Mouse (Mus musculus): ENCODE measurements around the gene Cybb. TPM values are rescaled to one million over a fixed set of nuclear protein-coding genes. Genes with fewer than 3 reads are reported as not detected.
"Not testable (repeated sequence)": the region's sequence is repeated elsewhere in the genome, so short reads cannot be mapped to it uniquely, and the experiment has no call there.

The Cybb gene
- 0.54 and 0.58 TPM in 2 replicates for polyA plus RNA-seq (2015; fragmentation: Nextera tagmentation; extraction: Ambion mirVana)

DNA sequence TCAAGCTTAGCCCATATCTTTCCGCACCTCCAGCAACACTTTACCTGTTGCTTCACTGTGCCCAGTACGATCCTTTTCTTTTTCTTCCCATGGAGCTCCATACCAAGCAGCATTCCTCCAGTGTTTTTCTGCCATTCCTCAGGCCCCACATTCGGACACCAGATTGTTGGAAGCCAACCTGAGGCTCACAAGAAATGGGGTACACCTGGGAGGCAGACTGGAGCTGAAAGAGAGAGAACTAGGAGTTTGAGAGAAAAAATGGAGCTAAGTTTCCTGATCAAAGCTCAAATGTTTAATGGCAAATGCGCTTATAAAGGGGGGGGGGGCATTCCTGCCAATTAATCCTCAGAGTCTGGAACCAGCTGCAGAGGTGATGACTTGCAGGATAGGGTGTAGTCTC lies at the start of gene Cybb:
TSS of gene Cybb (minus strand) at position 101 of the 400 bp plus-strand sequence.
- Histone ChIP-seq H3K36me3 (no peaks in the 10 kb centered on the region), H3K9ac (replicated peaks) (no peak within 1 kb of the TSS), H3K27me3 (no peaks in the 10 kb centered on the region), H3K9me3 (no peaks in the 10 kb centered on the region), H3K4me1 (replicated peaks) (no peaks in the 10 kb centered on the region), H3K4me3 (replicated peaks) (no peak within 1 kb of the TSS), H3K27ac (no peak within 1 kb of the TSS), H3K4me2 (replicated peaks) (no peak within 1 kb of the TSS)
- no peak for ATAC-seq
- 84% methylated on average over 4 of the region's 4 CpGs for WGBS

DNA sequence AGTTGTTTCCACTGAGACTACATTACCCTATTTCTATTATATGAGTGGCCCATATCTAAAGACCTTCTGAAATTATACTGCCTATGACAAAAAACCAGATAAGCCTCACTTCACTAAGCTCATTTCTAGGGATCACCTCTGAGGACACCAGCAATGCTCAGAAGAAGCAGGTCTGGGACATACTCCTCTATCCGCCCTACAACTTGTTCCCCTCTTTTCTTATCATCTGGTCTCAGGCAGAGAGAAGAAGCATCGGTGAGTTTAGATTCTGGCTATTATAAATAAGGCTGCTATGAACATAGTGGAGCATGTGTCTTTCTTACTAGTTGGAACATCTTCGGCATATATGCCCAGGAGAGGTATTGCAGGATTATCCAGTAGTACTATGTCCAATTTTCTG lies 49.3 kb upstream of the Cybb start:
- ATAC-seq: no peak
- WGBS: 93% methylated on average over 3 of the region's 3 CpGs

GRCm38 (mm10) chrX:9519969-9520368 lies 32.4 kb upstream of the Cybb start:
- H3K27ac ChIP-seq; H3K4me2 ChIP-seq (replicated peaks); H3K9ac ChIP-seq (replicated peaks); H3K27me3 ChIP-seq; H3K4me3 ChIP-seq (replicated peaks); H3K4me1 ChIP-seq (replicated peaks); H3K9me3 ChIP-seq; H3K36me3 ChIP-seq: not testable (repeated sequence)
- ATAC-seq: 0 out of 2 replicates have a peak, but pooled peaks have one; percentile 40
- 47% methylated on average over 2 of the region's 2 CpGs for WGBS

More for the DNA sequence above, 49.3 kb upstream of the Cybb start:
- Histone ChIP-seq H3K9me3 (no peaks in the 10 kb centered on the region), H3K27ac (no peak overlapping the region), H3K27me3 (no peaks in the 10 kb centered on the region), H3K4me3 (replicated peaks) (no peak overlapping the region), H3K4me1 (replicated peaks) (no peaks in the 10 kb centered on the region), H3K9ac (replicated peaks) (no peak overlapping the region), H3K4me2 (replicated peaks) (no peak overlapping the region), H3K36me3 (no peaks in the 10 kb centered on the region)

- H3K4me3 ChIP-seq (replicated peaks); H3K27me3 ChIP-seq; H3K9me3 ChIP-seq; H3K9ac ChIP-seq (replicated peaks); ATAC-seq; H3K36me3 ChIP-seq; H3K4me2 ChIP-seq (replicated peaks); H3K4me1 ChIP-seq (replicated peaks); H3K27ac ChIP-seq: not testable (repeated sequence)
Observed at GRCm38 (mm10) chrX:9517531-9517930, 30.0 kb upstream of the Cybb start.

- H3K4me1 ChIP-seq (replicated peaks); H3K27ac ChIP-seq; H3K9ac ChIP-seq (replicated peaks); H3K4me2 ChIP-seq (replicated peaks); H3K9me3 ChIP-seq; H3K4me3 ChIP-seq (replicated peaks); ATAC-seq; H3K36me3 ChIP-seq: not testable (repeated sequence)
- H3K27me3 ChIP-seq: peaks cover 13% of the 10 kb centered on the region
- WGBS: 85% methylated on average over 6 of the region's 6 CpGs
Observed at GRCm38 (mm10) chrX:9475036-9475435, 12.5 kb downstream of the Cybb start.

GRCm38 (mm10) chrX:9474440-9474839 lies 13.1 kb downstream of the Cybb start:
- Histone ChIP-seq H3K27me3 (peaks cover 15% of the 10 kb centered on the region), H3K27ac (no peak overlapping the region), H3K4me2 (replicated peaks) (no peak overlapping the region), H3K4me1 (replicated peaks) (no peaks in the 10 kb centered on the region), H3K9me3 (no peaks in the 10 kb centered on the region), H3K36me3 (no peaks in the 10 kb centered on the region), H3K9ac (replicated peaks) (no peak overlapping the region), H3K4me3 (replicated peaks) (no peak overlapping the region)
- ATAC-seq: no peak

DNA sequence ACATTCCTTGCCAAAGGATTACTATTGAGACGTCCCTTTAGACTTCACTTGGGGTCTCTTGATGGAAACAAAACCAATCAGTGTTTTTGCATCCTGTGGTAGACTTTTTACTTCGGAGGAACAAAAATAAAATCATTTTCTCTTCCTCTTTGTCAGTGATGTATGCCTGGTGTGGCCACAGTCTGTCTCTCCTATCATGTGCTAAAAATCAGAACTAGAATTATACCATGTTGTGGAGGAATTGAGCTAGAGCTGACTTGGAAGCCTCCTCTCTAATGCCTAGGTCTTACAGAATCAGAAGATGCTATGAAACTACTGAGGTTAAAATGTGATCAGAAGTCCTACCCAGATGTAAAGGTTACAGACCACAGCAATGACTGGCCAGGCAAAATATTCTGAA lies 13.8 kb downstream of the Cybb start:
- no peak overlapping the region for H3K27ac ChIP-seq
- no peaks in the 10 kb centered on the region for H3K9me3 ChIP-seq
- no peaks in the 10 kb centered on the region for H3K4me1 ChIP-seq (replicated peaks)
- no peak overlapping the region for H3K4me2 ChIP-seq (replicated peaks)
- H3K36me3 ChIP-seq: no peaks in the 10 kb centered on the region
- H3K4me3 ChIP-seq (replicated peaks): no peak overlapping the region
- WGBS: 69% methylated on average over 2 of the region's 2 CpGs
- H3K27me3 ChIP-seq: peaks cover 15% of the 10 kb centered on the region
- no peak overlapping the region for H3K9ac ChIP-seq (replicated peaks)
- ATAC-seq: no peak

DNA sequence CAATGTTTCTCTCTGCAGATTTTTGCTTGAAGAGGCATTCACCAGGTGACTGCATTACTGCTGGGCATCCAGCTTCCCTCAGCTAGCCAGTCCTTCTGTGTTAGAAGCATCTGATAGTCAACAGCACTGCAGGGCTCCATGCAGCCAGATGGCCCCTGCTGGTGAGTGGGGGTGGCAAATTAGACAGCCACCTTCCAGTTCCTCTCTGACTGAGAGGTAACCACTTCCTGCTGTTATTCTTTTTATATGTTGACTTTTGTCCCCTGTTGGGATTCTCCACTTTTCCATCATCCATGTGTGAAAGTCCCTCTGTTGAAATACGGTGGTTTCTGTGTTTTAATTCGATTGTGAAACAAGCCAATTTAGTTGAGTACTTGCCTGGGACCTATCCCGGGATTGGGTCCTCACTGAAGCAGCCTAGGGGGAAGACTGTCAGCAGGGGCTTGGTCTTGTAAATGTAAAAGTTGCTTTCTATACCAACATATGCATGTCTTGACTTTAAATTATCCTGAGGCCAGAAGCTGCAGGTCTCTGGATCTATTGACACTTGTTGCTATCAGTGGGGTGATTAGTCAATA lies 16.7 kb downstream of the Cybb start:
- Histone ChIP-seq H3K27me3 (peaks cover 15% of the 10 kb centered on the region), H3K4me1 (replicated peaks) (no peaks in the 10 kb centered on the region), H3K27ac (no peak overlapping the region), H3K36me3 (no peaks in the 10 kb centered on the region), H3K4me2 (replicated peaks) (no peak overlapping the region), H3K9me3 (no peaks in the 10 kb centered on the region), H3K9ac (replicated peaks) (no peak overlapping the region), H3K4me3 (replicated peaks) (no peak overlapping the region)
- 55% methylated on average over 3 of the region's 3 CpGs for WGBS
- no peak for ATAC-seq

- Histone ChIP-seq H3K4me1 (replicated peaks) (no peaks in the 10 kb centered on the region), H3K36me3 (no peaks in the 10 kb centered on the region), H3K27me3 (peaks cover 7% of the 10 kb centered on the region; the same call in 1 of the 2 replicates), H3K4me2 (replicated peaks) (no peak overlapping the region), H3K27ac (no peak overlapping the region), H3K9me3 (no peaks in the 10 kb centered on the region), H3K4me3 (replicated peaks) (no peak overlapping the region), H3K9ac (replicated peaks) (no peak overlapping the region)
- ATAC-seq: no peak
Observed at GRCm38 (mm10) chrX:9469100-9469499, 18.5 kb downstream of the Cybb start.

GRCm38 (mm10) chrX:9467020-9467419 lies 20.6 kb downstream of the Cybb start:
- Histone ChIP-seq H3K4me2 (replicated peaks) (no peak overlapping the region), H3K4me3 (replicated peaks) (no peak overlapping the region), H3K4me1 (replicated peaks) (no peaks in the 10 kb centered on the region), H3K27me3 (peaks cover 7% of the 10 kb centered on the region; the same call in 1 of the 2 replicates), H3K27ac (no peak overlapping the region), H3K9me3 (no peaks in the 10 kb centered on the region), H3K36me3 (no peaks in the 10 kb centered on the region), H3K9ac (replicated peaks) (no peak overlapping the region)
- ATAC-seq: no peak
- WGBS: 89% methylated on average over 4 of the region's 4 CpGs

DNA sequence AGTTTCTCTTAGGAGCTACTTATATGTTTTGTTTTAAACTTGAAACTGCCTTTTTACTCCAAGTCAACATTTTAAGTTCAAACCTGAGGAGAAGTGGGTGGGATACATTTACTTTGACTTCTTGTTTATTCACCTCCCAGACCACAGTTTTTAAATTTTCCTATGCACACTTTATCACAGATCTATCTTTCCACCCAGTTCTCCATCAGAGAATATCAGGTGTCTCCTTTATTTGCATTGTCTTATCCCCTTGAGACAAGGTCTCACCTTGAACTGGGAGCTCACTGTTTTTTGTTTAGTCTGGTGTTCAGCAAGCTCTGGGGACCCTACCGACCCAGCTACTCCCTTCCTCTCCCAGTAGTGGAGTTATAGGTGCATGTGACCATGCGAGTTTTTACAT lies 21.7 kb downstream of the Cybb start:
- H3K4me3 ChIP-seq (replicated peaks): no peak overlapping the region
- H3K9me3 ChIP-seq: no peaks in the 10 kb centered on the region
- H3K4me2 ChIP-seq (replicated peaks): no peak overlapping the region
- ATAC-seq: no peak
- WGBS: 75% methylated on average over 2 of the region's 2 CpGs
- H3K4me1 ChIP-seq (replicated peaks): no peaks in the 10 kb centered on the region
- peaks cover 7% of the 10 kb centered on the region; the same call in 1 of the 2 replicates for H3K27me3 ChIP-seq
- H3K27ac ChIP-seq: no peak overlapping the region
- H3K36me3 ChIP-seq: no peaks in the 10 kb centered on the region
- no peak overlapping the region for H3K9ac ChIP-seq (replicated peaks)

DNA sequence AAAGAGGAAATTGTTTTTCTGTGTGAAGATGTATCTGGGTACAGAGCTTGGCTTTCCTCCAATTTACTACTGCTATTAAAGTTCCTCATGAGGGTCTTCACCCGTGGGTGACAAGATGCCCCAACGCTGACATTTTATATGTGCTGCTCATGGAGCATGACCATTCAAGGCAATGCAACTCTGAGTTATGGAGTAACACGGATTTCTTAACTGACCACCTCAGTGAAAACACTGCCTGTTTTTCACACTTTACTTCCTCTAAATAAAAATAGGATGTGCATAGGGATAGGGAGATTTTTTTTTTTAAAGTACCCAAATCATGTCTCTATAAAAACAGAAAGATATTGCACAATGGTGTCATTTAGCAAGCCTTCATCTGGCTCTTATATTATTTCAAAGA lies 24.9 kb downstream of the Cybb start:
- H3K4me2 ChIP-seq (replicated peaks): no peak overlapping the region
- H3K4me3 ChIP-seq (replicated peaks): no peak overlapping the region
- H3K36me3 ChIP-seq: no peaks in the 10 kb centered on the region
- H3K9me3 ChIP-seq: no peaks in the 10 kb centered on the region
- H3K27me3 ChIP-seq: no peaks in the 10 kb centered on the region
- no peak for ATAC-seq
- H3K4me1 ChIP-seq (replicated peaks): no peaks in the 10 kb centered on the region
- 85% methylated on average over 3 of the region's 3 CpGs for WGBS
- H3K27ac ChIP-seq: no peak overlapping the region
- H3K9ac ChIP-seq (replicated peaks): no peak overlapping the region

GRCm38 (mm10) chrX:9461399-9461798 lies 26.2 kb downstream of the Cybb start:
- no peak overlapping the region for H3K4me3 ChIP-seq (replicated peaks)
- H3K9ac ChIP-seq (replicated peaks): no peak overlapping the region
- no peak for ATAC-seq
- no peak overlapping the region for H3K4me2 ChIP-seq (replicated peaks)
- H3K36me3 ChIP-seq: no peaks in the 10 kb centered on the region
- H3K27me3 ChIP-seq: no peaks in the 10 kb centered on the region
- H3K27ac ChIP-seq: no peak overlapping the region
- no peaks in the 10 kb centered on the region for H3K4me1 ChIP-seq (replicated peaks)
- H3K9me3 ChIP-seq: no peaks in the 10 kb centered on the region
